Mouse (Mus musculus): ENCODE measurements at regions not wholly inside any gene's neighbourhood (a gene's known extent, or its start where the extent isn't known, plus 50 kb on each side); places are given as distances from the start of the nearest gene placed in this dataset.

GRCm38 (mm10) chr3:21843292-21843852 is 233.1 kb upstream of the Tbl1xr1 start:
- TF ChIP-seq CTCF (IDR thresholded peaks at IDR 0.05; ENCODE audit: low read depth, low read length) (no peak), POLR2A (IDR thresholded peaks at IDR 0.05; ENCODE audit: extremely low read depth, insufficient read depth, low read length) (no peak)
